Mouse (Mus musculus): ENCODE measurements around the gene Tmem106c. TPM values are rescaled to one million over a fixed set of nuclear protein-coding genes. Genes with fewer than 3 reads are reported as not detected.

The Tmem106c gene
- 34.7 and 36.8 TPM in 2 replicates for polyA plus RNA-seq (2014; fragmentation: Nextera tagmentation; extraction: Ambion mirVana)

- Histone ChIP-seq H3K9me3 (ENCODE audit: control insufficient read depth, low read length) (no peaks in the 10 kb centered on the region), H3K27ac (replicated peaks; ENCODE audit: low read depth, low read length) (0 out of 2 replicates have a peak within 1 kb of the TSS, but pooled peaks have one; percentile 24), H3K4me3 (ENCODE audit: low read depth, low read length) (peak within 1 kb of the TSS; percentile 44), H3K36me3 (ENCODE audit: control insufficient read depth, insufficient read depth, low read length) (no peaks in the 10 kb centered on the region), H3K4me1 (ENCODE audit: control insufficient read depth, insufficient read depth, low read length) (peaks cover 4% of the 10 kb centered on the region; the same call in 1 of the 2 replicates), H3K4me2 (ENCODE audit: low read depth, severe bottlenecking) (peak within 1 kb of the TSS; percentile 75), H3K27me3 (ENCODE audit: control insufficient read depth, insufficient read depth, low read length) (no peaks in the 10 kb centered on the region), H3K9ac (ENCODE audit: low read length) (peak within 1 kb of the TSS; percentile 59)
- DNase-seq (ENCODE audit: low spot score) (peak; percentile 96), ATAC-seq (ENCODE audit: insufficient number of reproducible peaks, low FRiP score, low TSS enrichment, low read depth) (peak; percentile 92)
- under 1% methylated on average over 67 of the region's 67 CpGs for WGBS
Measured at GRCm38 (mm10) chr15:97963989-97964835, at the start of gene Tmem106c. Tmem106c (plus strand) TSS chr15:97964200.

DNA sequence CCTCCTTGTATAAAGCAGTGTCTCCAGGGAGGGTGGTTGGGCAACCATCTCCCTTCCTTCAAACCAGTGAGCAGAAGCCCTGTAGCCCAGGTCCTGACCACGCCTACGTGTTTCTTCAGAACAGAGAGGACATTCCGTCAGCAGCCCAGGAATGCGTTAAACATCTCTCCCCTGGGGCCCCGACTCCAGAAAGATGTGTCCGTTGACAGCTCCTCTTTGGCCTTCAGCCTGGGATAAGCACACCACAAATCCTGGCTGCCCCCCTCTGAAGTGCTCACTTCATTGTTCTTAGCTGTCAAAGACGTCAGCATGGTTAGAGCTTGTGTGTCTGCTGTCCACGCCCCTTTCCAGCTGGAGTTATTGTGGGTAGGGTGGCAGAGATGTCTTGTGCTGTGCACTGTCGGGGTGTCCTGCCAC lies 49.7 kb upstream of the Tmem106c start:
- WGBS = 35% methylated on average over 9 of the region's 9 CpGs
- Histone ChIP-seq H3K9ac (ENCODE audit: low read length) (no peak overlapping the region), H3K27me3 (ENCODE audit: control insufficient read depth, insufficient read depth, low read length) (0 out of 2 replicates have a peak, but pooled peaks cover under 1% of the 10 kb centered on the region), H3K4me3 (ENCODE audit: low read depth, low read length) (no peak overlapping the region), H3K27ac (replicated peaks; ENCODE audit: low read depth, low read length) (no peak overlapping the region), H3K9me3 (ENCODE audit: control insufficient read depth, low read length) (no peaks in the 10 kb centered on the region), H3K4me1 (ENCODE audit: control insufficient read depth, insufficient read depth, low read length) (no peaks in the 10 kb centered on the region), H3K4me2 (ENCODE audit: low read depth, severe bottlenecking) (no peak overlapping the region), H3K36me3 (ENCODE audit: control insufficient read depth, insufficient read depth, low read length) (no peaks in the 10 kb centered on the region)
- DNase-seq (ENCODE audit: low spot score) (no peak), ATAC-seq (ENCODE audit: insufficient number of reproducible peaks, low FRiP score, low TSS enrichment, low read depth) (no peak)

- no peaks in the 10 kb centered on the region for H3K36me3 ChIP-seq (ENCODE audit: control insufficient read depth, insufficient read depth, low read length)
- H3K4me1 ChIP-seq (ENCODE audit: control insufficient read depth, insufficient read depth, low read length) = no peaks in the 10 kb centered on the region
- H3K9ac ChIP-seq (ENCODE audit: low read length) = no peak overlapping the region
- 83% methylated on average over 9 of the region's 9 CpGs for WGBS
- no peaks in the 10 kb centered on the region for H3K27me3 ChIP-seq (ENCODE audit: control insufficient read depth, insufficient read depth, low read length)
- H3K27ac ChIP-seq (replicated peaks; ENCODE audit: low read depth, low read length) = no peak overlapping the region
- ATAC-seq (ENCODE audit: insufficient number of reproducible peaks, low FRiP score, low TSS enrichment, low read depth) = no peak
- H3K9me3 ChIP-seq (ENCODE audit: control insufficient read depth, low read length) = no peaks in the 10 kb centered on the region
- no peak overlapping the region for H3K4me3 ChIP-seq (ENCODE audit: low read depth, low read length)
- H3K4me2 ChIP-seq (ENCODE audit: low read depth, severe bottlenecking) = no peak overlapping the region
- no peak for DNase-seq (ENCODE audit: low spot score)
Measured at GRCm38 (mm10) chr15:97917994-97918393, 46.0 kb upstream of the Tmem106c start.

GRCm38 (mm10) chr15:97919217-97919616 lies 44.8 kb upstream of the Tmem106c start:
- Histone ChIP-seq H3K27ac (replicated peaks; ENCODE audit: low read depth, low read length) (no peak overlapping the region), H3K9me3 (ENCODE audit: control insufficient read depth, low read length) (no peaks in the 10 kb centered on the region), H3K4me3 (ENCODE audit: low read depth, low read length) (no peak overlapping the region), H3K36me3 (ENCODE audit: control insufficient read depth, insufficient read depth, low read length) (no peaks in the 10 kb centered on the region), H3K4me1 (ENCODE audit: control insufficient read depth, insufficient read depth, low read length) (no peaks in the 10 kb centered on the region), H3K4me2 (ENCODE audit: low read depth, severe bottlenecking) (no peak overlapping the region), H3K9ac (ENCODE audit: low read length) (no peak overlapping the region), H3K27me3 (ENCODE audit: control insufficient read depth, insufficient read depth, low read length) (no peaks in the 10 kb centered on the region)
- ATAC-seq (ENCODE audit: insufficient number of reproducible peaks, low FRiP score, low TSS enrichment, low read depth) (no peak), DNase-seq (ENCODE audit: low spot score) (no peak)
- WGBS = 87% methylated on average over 7 of the region's 7 CpGs

GRCm38 (mm10) chr15:97920306-97920705 lies 43.7 kb upstream of the Tmem106c start:
- 74% methylated on average over 5 of the region's 5 CpGs for WGBS
- no peak for ATAC-seq (ENCODE audit: insufficient number of reproducible peaks, low FRiP score, low TSS enrichment, low read depth)

GRCm38 (mm10) chr15:97921796-97922195 lies 42.2 kb upstream of the Tmem106c start:
- Histone ChIP-seq H3K27me3 (ENCODE audit: control insufficient read depth, insufficient read depth, low read length) (no peaks in the 10 kb centered on the region), H3K27ac (replicated peaks; ENCODE audit: low read depth, low read length) (no peak overlapping the region), H3K4me1 (ENCODE audit: control insufficient read depth, insufficient read depth, low read length) (no peaks in the 10 kb centered on the region), H3K9me3 (ENCODE audit: control insufficient read depth, low read length) (no peaks in the 10 kb centered on the region), H3K4me3 (ENCODE audit: low read depth, low read length) (no peak overlapping the region), H3K9ac (ENCODE audit: low read length) (no peak overlapping the region), H3K36me3 (ENCODE audit: control insufficient read depth, insufficient read depth, low read length) (no peaks in the 10 kb centered on the region), H3K4me2 (ENCODE audit: low read depth, severe bottlenecking) (no peak overlapping the region)
- ATAC-seq (ENCODE audit: insufficient number of reproducible peaks, low FRiP score, low TSS enrichment, low read depth) = no peak
- 90% methylated on average over 9 of the region's 9 CpGs for WGBS
- no peak for DNase-seq (ENCODE audit: low spot score)

More at GRCm38 (mm10) chr15:97920306-97920705, 43.7 kb upstream of the Tmem106c start:
- H3K27me3 ChIP-seq (ENCODE audit: control insufficient read depth, insufficient read depth, low read length) = no peaks in the 10 kb centered on the region
- H3K9ac ChIP-seq (ENCODE audit: low read length) = no peak overlapping the region
- no peaks in the 10 kb centered on the region for H3K36me3 ChIP-seq (ENCODE audit: control insufficient read depth, insufficient read depth, low read length)
- no peak overlapping the region for H3K27ac ChIP-seq (replicated peaks; ENCODE audit: low read depth, low read length)
- no peak for DNase-seq (ENCODE audit: low spot score)
- no peaks in the 10 kb centered on the region for H3K9me3 ChIP-seq (ENCODE audit: control insufficient read depth, low read length)
- H3K4me1 ChIP-seq (ENCODE audit: control insufficient read depth, insufficient read depth, low read length) = no peaks in the 10 kb centered on the region
- H3K4me2 ChIP-seq (ENCODE audit: low read depth, severe bottlenecking) = no peak overlapping the region
- no peak overlapping the region for H3K4me3 ChIP-seq (ENCODE audit: low read depth, low read length)

GRCm38 (mm10) chr15:97922421-97922820 lies 41.6 kb upstream of the Tmem106c start:
- H3K9ac ChIP-seq (ENCODE audit: low read length) = no peak overlapping the region
- H3K27ac ChIP-seq (replicated peaks; ENCODE audit: low read depth, low read length) = no peak overlapping the region
- H3K9me3 ChIP-seq (ENCODE audit: control insufficient read depth, low read length) = no peaks in the 10 kb centered on the region
- H3K4me1 ChIP-seq (ENCODE audit: control insufficient read depth, insufficient read depth, low read length) = no peaks in the 10 kb centered on the region
- ATAC-seq (ENCODE audit: insufficient number of reproducible peaks, low FRiP score, low TSS enrichment, low read depth) (no peak), DNase-seq (ENCODE audit: low spot score) (no peak)
- H3K27me3 ChIP-seq (ENCODE audit: control insufficient read depth, insufficient read depth, low read length) = no peaks in the 10 kb centered on the region
- no peak overlapping the region for H3K4me2 ChIP-seq (ENCODE audit: low read depth, severe bottlenecking)
- H3K4me3 ChIP-seq (ENCODE audit: low read depth, low read length) = no peak overlapping the region
- no peaks in the 10 kb centered on the region for H3K36me3 ChIP-seq (ENCODE audit: control insufficient read depth, insufficient read depth, low read length)
- 96% methylated on average over 2 of the region's 2 CpGs for WGBS

DNA sequence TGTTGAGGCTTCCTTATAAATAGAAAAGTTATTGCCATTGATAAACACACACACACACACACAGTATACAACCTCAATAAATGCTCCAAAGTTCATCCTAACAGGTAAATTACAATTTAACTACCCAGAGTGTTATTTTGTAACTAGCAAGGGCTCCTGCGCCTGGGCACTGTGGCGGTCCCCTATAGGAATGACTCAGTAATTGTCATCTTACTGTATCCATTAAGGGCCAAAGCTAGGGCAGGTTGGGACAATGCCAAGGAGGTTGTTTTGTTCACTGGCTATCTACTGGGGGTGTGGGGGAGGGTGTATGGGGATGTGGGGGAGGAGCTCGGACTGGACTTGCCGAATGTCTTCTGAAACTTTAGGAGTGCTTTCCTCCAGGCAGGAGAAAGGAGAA lies 37.0 kb upstream of the Tmem106c start:
- no peak overlapping the region for H3K4me2 ChIP-seq (ENCODE audit: low read depth, severe bottlenecking)
- WGBS = 66% methylated on average over 4 of the region's 4 CpGs
- DNase-seq (ENCODE audit: low spot score) (no peak), ATAC-seq (ENCODE audit: insufficient number of reproducible peaks, low FRiP score, low TSS enrichment, low read depth) (no peak)
- H3K36me3 ChIP-seq (ENCODE audit: control insufficient read depth, insufficient read depth, low read length) = no peaks in the 10 kb centered on the region
- H3K9me3 ChIP-seq (ENCODE audit: control insufficient read depth, low read length) = no peaks in the 10 kb centered on the region
- H3K9ac ChIP-seq (ENCODE audit: low read length) = no peak overlapping the region
- no peaks in the 10 kb centered on the region for H3K27me3 ChIP-seq (ENCODE audit: control insufficient read depth, insufficient read depth, low read length)
- no peak overlapping the region for H3K4me3 ChIP-seq (ENCODE audit: low read depth, low read length)
- H3K27ac ChIP-seq (replicated peaks; ENCODE audit: low read depth, low read length) = no peak overlapping the region
- no peaks in the 10 kb centered on the region for H3K4me1 ChIP-seq (ENCODE audit: control insufficient read depth, insufficient read depth, low read length)

Data from limb, embryonic 11.5 days (tissue).